Mouse (Mus musculus) A20 (cell line): ENCODE measurements at regions not wholly inside any gene's neighbourhood (a gene's known extent, or its start where the extent isn't known, plus 50 kb on each side); places are given as distances from the start of the nearest gene placed in this dataset.

Experiments
- DNase-seq: peaks from one replicate; pipeline ENCODE4 v3.0.0-alpha.2; 2011; ENCODE audit warnings: low read depth, low spot score

GRCm38 (mm10) chr1:63920181-63920933, 151.3 kb upstream of the 4933402D24Rik start:
- DNase-seq: no peak

DNA sequence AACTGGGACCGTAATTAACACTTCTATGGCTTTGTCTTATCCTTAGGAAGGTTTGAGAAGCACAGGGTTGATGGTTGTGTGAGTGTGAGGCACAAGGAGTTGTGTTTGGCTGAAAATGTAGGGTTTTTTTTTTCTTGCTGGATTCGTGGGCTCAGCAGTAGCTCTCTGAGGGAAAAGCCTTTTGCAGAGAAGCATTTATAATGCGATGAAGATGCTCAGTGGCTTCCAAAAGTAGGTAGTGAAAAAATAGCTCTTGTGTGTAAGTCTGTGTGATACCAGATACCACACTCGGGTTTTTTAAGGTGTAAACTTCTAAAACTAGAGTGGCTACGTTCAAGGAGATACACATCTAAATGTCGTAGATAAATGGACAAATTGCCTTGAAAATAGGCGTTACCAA, 149.1 kb upstream of the 4933402D24Rik start:
- DNase-seq: no peak

DNA sequence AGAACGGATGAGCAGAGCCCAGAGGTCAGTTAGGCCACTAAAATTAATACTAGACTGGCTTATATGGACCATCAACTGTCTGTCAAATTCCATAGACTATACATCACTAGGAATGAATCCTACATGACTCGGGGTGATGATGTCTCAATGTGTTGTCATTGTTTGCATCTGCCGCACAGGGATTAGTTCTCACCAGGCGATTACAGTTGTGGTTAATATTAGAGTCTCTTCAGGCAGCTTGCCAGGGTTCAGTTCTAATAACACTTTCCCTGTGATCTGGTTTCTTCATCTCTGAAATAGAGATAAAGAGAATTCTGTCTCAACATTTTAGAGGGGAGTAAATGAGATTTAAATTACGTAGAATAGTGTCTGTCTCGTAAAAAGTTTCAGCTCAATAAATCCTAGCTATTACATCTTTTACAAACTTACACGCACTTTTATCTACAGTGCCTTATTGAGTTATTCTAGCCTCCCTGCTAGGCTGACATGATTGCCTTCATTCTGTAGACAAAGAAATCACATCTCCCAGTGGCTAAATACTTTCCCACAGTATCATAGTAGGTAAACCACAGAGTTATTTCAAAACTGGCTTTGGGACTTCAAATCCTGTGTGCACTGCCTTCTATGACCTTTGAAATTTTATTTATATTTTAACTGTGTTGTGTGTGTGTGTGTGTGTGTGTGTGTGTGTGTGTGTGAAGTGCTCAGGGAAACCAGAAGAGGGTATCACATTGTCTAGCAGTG, 148.0 kb upstream of the 4933402D24Rik start:
- DNase-seq: no peak

- no peak for DNase-seq
Observed at GRCm38 (mm10) chr1:63910765-63911164, 141.7 kb upstream of the 4933402D24Rik start.

DNA sequence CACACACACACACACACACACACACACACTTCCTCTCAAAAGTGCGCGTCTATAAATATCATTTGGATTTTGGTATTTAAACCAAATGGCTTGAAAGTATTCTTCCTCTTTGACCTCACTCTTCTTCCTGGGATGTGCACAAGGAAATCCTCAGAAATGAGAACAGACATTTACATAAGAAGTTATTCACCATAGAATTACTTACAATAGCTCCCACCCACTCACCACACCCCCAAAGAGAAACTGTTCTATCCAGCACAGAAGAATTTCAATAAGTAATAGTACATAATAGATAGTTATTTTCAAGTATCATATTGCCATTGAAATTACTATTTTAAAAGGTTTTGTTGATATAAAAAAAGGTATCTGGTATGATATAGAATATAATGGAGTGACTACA, 140.1 kb upstream of the 4933402D24Rik start:
- DNase-seq: no peak

GRCm38 (mm10) chr1:63903620-63904019, 134.6 kb upstream of the 4933402D24Rik start:
- no peak for DNase-seq

- no peak for DNase-seq
Observed at GRCm38 (mm10) chr1:63903201-63903600, 134.1 kb upstream of the 4933402D24Rik start.

- no peak for DNase-seq
Observed at GRCm38 (mm10) chr1:63902391-63902790, 133.3 kb upstream of the 4933402D24Rik start.

DNA sequence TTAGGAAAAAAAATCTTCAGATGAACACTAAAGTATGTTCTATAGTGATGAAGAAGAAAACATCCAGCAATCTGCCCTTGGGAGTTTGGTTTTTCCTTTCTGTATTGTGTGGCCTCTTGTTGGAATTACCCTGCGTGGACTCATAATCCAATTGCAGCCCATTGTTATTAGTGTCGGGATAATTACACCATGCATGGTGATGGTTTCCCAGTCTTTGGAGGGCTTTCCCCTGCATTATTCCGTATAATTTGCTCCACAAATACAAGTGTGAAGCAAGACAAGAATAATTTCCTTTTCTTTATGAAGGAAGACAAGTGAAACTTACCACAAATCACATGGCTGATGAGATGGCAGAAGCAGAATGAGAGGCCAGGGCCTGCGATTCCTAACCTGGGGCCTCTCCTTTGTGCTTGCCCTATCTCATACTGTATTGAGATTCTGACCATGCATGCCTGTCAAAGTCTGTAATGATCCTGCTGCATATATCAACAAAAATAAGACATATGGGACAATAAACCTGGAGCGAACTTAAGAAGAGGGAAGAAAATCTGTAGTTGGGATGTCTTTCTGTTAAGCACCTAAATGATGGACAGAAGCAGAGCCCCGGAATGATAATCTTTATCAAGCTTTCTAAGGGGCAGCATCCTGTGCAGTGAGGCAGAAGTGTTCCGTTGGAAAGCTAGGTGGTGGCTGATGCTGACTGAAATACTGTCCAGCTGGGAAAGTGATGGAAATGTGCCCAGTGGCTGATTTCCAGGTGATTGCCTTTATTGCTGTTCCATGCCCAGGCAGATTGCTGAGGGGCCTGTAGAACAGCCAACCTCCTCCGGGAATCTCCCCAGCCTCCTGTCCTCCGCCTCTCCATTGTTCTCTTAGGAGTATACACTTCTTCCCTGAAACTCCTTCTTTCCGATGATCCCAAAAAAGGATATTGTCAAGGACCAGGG, 130.8 kb upstream of the 4933402D24Rik start:
- DNase-seq: no peak

DNA sequence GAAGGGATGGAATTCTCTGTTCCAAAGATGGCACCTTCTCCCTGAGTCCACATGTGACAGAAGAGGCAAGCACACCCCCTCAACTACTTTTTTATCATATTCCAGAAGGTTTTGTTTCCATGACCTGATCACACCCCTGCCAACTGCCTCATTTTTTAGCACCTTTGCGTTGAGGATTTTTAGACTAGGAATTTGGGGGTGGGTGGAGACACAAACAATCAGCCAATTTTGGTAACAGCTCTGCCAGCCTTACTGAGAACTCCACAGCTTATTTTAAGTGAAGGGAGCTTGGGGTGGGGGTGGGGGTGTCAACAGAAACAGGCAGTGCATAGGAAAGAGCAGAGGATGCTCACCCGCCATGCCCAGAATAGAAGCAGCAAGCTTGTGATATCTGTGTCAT, 129.7 kb upstream of the 4933402D24Rik start:
- no peak for DNase-seq

DNA sequence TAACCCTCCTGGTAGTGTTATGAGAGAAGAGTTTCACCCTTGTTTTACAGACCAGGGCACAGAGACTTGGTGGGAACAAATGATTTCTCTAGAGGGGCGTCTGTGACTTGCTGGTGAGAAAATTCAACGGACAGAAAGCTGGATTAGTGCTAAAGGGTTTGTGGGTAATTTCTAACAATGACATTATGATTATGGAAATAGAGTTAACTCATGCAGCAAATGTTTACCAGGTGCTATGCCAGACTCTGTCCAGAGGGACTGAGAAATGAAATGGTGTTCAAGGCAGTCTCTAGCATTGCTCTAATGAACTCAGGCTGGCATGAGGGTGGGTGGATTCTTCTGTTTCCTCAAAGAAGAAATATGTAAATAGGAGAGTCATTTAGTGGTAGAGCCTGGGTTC, 128.5 kb upstream of the 4933402D24Rik start:
- DNase-seq: no peak

DNA sequence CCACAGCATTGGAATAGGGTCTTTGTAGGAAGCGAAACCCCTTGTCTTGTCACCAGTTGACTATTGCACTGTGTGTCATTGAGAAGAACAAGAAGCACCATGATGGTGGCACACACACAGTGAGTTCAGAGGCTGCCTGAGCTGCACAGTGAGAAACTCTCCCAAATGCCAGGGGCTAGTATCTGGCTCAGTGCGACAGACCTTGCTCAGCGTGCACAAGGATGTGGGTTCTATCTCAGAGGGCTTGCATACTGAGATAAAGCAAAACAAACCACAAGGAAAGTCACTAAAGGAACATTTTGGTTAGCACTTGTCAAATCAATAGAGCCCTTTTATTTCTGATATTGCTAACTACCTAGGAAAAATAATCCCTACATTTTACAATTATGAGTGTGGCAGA, 110.5 kb upstream of the 4933402D24Rik start:
- no peak for DNase-seq

DNA sequence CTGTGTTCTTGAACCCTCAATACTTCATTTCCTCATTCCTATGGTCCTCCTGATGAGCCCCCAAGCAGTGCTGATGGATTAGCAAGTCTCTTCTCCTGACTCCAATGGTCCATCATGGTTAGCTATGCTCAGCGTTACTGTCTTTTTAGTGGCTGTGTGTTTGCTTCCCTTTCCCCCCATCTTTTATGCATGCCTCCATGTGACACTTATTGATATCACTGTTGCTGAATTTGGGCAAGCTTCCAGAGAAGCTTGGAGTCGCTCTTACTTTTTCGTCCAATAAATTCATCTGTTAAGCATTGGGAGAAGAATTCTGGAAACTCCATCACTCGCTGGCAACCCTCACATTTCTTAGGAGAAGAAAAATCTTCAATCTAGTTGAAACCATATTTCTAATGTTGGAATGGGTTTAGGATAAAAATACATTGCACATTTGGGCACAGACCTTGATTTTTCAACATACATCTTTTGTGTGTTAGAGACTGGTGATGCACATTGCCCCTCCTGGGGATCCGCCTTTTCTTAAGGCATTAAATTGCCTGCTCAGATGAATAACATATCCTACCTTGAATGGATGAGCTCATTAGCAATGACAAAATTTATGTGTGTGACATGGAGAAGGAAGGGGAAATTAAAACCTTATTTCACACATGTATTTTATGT, 107.7 kb upstream of the 4933402D24Rik start:
- DNase-seq: no peak

DNA sequence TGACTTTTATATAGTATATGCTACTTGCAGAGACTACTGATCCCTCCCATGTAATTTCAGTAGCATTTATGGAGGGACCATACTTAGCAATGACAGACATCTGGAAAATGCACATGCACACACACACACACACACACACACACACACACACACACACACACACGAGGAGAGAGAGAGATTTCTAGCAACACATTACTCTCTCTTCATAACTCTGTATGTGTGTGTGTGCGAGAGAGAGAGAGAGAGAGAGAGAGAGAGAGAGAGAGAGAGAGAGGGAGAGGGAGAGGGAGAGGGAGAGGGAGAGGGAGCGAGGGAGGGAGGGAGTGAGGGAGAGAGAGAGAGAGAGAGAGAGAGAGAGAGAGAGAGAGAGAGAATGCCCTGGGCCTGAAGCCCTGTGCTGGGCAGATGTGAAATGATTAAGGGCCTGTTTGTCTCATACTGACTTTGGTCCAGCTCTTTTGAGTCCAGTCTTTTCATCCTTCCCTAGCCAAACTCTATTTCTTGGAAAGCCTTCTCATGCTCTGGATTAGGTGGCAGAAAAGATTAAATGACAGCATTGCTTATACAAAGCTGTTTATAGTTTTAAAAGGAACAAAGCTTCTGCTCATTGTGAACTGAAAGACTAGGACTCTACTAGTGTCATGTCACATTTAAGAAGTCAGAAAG, 106.4 kb upstream of the 4933402D24Rik start:
- no peak for DNase-seq

- DNase-seq: no peak
Observed at GRCm38 (mm10) chr1:63871831-63872230, 102.8 kb upstream of the 4933402D24Rik start.

DNA sequence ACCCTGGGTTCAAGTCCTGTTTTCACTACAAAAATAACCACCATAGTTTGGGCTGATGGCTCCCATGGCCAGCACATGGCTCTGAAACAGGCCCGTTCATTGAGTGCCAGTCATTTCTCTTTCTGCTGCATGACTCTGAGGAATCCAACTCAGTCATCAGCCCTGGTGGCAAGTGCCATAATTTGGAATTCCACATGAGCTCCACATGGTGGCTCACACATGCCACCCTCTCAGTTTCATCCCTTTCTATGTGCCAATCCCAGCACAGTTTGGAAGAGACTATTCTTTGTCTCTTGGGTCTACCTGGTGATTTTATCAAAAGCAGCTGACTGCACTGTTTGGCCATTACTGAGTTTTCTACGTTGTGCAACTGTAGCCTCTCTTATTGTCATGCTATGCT, 100.3 kb upstream of the 4933402D24Rik start:
- DNase-seq: no peak

DNA sequence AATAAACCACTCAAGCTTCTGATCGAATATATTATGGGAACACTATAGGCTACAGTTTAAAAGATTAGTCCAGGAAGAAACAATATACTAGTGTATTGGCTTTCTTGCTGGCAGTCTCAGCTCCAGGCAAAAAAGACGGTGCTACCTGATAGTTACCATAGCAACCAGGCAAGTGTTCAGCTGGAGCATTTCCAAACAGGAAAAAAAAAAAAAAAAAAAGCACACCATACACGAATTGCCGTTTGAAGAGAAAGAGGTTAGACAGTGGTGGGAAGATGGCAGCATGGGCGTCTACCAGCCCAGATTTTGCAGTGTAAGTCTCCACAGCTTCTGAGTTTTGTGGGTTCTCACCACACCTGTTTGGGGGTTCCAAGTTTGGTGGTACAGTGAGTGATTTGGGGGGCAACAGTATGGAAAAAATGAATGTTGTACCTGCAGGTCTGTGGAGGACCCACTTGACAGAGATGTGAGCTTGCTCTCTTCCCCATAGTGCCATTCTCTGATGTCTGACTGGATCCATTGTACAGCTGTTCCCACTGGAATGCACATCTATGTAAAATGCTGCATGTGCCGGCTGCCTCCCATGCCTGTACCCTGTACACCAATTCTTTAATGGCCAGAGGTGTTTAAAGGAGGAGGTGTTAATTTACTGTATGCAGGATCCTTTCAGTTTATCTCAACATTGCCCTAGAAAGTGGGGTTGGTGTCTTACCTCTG, 89.0 kb upstream of the 4933402D24Rik start:
- no peak for DNase-seq

DNA sequence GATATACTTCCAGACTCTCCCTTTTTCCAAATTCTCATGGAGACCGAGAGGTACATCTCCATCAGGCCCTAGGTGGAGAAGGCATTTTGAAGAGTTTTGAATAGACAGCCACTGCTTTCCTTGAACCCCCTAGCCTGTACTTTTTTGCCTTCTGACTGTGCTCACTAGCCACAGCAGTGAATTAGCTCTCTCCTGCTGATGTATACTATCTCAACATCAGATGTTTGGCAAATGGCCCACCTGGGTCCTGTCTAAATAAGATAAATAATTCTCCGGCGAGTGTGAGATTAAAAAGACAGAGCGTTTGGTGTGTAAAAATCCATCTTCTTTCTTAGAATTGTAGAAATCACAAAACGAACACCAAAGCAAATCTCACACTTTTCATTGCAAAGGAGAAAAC, 88.4 kb upstream of the 4933402D24Rik start:
- DNase-seq: no peak

DNA sequence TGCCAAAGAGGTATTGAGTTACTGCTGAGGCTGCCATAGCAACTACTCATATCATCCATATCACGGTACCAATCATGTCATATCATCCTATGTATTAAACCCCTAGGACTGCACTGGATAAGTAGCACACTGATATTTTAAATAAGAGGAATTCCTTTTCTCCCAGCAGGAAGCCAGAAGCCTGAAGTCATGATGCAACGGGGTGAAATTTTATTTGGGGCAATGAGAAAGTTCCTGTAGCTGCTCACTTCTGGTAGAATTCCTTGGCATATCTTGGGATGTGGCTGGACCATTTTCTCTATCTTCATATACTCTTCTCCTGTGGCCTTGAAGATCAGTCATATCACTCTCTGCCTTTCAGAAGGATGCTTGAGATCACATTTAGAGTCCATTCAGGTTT, 87.3 kb upstream of the 4933402D24Rik start:
- DNase-seq: no peak

GRCm38 (mm10) chr1:63854794-63855193, 85.7 kb upstream of the 4933402D24Rik start:
- DNase-seq: no peak
